Mouse (Mus musculus): ENCODE results near the gene S100a4.

Gene S100a4

DNA sequence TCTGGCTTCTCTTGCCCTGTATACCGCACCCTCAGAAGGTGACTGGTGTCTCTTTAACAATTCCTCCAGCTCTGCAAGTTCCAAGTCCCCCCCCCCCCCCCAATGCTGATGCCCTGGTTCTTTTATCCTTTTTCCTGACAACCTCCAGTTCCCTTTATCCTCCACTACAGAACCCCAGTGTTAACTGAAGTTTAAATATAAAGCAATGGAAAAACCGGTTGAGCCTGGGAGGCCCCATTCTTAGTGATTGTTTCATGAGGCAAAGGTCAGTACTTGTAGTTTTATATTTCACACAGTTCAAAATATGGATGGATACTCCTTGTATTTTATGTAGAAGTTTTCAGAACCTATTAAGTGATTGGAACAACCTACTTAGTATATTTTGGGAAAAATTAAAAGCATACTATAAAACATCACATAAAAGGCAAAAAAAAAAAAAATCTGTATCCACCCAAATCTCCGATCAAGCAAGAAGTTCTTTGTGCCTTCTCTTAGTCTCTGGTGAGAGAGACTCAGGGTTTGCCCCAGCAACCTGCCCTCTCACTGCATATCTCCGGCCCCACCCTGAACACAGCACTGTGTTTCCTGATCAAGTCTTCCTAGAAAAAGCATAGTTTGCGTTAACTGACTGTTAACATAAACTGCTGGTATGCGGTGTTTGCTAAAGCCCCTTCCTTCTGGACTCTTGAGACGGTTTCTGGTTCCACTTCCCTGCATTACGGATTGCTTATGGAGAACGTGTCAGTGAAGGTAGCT is 22.9 kb downstream of the S100a4 start:
- DNase-seq (ENCODE audit: low spot score) = no peak

DNA sequence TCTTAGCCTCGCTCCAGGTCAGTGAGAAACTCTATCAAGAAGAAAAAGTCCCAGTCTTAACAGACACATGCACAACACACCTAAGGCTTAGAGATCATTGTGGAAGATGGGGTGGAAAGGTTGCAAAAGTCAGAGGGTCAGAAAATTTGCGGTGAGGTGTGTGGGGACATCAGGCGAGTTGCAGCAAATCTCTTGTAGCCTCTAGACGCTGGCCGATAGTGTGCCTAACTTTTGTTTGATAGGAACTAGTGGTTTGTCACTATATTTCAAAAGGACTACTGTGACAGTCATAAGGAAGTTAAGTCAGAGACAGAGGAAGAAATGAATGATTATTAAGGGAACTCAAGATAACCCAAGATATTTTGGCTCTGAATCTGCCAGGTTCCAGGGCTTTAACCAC is 23.8 kb downstream of the S100a4 start:
- no peak for DNase-seq (ENCODE audit: low spot score)

DNA sequence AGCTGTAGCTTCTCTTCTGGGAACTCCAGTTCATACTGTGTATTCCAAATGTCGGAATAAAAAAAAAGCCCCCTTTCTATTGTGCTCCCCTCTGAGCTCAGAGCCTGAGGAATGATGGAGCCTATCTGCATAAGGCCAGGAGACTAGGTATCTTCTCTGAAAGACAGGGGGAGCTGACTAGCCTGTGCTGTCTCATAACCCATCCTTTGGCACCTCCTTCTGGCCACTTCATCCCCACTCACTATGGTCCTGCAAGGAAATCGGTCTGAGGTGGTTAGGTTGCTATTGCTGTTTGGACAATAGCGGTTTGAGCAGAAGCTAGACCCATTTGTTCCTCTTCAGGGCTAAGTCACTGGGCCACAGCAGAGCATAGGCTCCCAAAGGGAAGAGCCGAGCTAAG is 24.2 kb downstream of the S100a4 start:
- no peak for DNase-seq (ENCODE audit: low spot score)

DNA sequence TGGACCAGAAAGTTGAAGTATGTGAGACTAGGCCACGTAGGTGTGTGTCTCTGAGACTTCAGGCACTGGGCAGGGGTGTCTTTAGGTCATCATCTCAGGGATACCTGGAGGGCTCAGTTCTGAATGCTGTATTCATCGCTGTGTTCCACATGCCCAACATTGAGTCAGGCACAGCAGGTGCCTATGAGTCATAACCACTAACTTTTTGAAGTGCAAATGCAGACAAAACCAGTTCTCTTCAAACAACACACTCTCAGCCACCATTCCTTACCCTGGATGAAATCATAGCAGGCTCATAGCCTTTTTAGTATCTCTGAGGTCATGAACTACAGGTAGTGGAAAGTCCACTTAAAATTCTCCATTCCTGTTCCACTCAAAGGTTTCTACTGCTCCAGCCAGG is 25.7 kb downstream of the S100a4 start:
- DNase-seq (ENCODE audit: low spot score) = no peak

DNA sequence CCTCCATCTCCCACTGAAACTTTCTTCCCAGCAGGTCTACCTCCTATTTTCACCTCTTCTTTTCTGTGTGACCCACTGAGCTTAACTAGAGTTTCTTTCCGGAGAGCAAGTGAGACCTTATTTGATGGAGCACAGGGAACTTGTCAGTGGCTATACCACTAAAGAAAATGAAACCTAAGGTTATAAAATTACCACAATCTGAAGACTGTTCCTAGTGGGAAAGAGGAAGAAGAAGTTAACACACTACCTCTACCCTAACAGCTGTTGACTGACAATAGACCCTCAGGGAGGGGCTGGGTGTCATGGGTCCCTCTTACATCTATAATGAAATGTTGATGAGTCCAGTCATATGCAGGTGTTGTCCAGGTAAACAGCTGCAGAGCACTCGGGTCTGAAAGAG is 28.4 kb downstream of the S100a4 start:
- DNase-seq (ENCODE audit: low spot score) = no peak

DNA sequence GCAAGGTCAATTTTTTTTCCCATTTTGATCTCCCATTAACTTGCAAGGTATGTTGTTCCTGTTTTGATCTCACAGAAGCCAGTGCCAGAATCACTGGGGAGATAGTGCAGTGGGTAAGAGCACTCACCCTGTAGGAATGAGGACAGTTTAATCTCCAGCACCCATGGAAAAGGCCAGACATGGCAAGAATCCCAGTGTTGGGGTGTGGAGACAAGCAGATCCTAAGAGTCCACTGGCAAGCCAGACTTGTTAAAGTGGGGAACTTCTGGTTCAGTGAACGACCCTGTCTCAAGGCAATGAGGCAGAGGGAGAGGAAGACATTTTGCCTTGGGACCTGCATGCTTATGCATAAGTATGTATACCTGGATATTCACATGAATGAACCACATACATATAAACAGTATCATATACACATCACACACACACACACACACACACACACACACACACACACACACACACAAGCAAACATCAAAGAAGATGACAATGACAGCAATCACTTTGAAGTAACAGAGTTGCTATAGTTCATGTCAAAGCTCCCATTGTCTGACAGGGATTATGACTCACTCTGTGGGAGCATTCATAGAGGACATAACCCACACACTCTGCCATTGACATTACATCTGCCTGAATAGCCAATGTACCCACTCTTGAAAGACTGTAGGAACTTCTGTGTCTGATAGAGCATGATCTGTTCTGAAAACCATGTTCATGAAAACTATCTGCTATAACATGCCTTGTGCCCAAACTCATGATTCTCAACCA is 35.1 kb downstream of the S100a4 start:
- DNase-seq (ENCODE audit: low spot score) = no peak

DNA sequence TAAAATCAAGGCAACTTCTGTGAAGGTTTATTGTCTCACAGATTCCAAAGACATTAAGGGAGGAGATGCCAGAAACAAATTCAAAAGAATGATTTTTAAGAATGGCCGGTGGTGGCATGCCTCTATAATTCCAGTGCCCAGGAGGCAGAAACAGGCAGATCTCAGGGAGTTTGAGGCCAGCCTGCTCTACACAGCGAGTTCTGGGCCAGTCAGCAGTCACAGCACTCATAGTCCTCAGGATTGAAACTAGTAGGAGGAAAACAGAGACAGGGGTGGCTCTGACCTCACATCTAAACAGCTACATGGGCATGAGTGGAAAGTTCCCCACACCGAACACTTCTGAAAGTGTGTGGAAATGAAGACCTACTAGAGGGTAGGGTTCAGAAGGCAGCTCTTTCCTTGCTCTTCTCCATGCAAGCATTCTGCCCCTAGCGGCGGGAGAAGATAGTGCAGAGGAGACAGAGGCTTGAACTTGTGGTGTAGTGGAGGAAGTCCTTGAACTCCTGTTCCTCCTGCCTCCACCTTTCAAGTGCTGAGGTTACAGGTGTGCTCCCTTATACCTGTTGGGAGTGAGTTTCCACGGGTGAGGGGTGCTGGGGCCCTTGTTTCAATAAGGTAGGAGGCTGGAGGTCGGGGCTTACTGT is 36.1 kb downstream of the S100a4 start:
- DNase-seq (ENCODE audit: low spot score) = no peak

DNA sequence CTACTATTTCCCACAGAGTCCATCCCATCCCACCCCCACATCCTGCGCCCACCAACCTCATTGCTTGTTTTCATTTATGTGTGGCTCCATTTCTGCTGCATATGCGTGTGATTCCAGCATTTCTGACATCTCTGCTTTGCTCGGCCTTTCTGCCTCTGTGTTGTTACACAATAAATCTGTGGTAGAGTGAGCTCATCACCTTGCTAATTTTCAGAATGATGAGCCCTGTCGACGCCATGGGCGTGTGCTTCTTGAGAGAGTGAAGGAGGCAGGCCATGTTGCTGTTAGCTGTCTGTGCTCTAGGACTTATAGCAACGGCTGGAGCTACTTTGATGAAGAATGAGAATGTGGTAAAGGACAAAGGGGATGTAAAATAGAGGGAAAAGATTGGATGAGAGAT is 37.4 kb downstream of the S100a4 start:
- DNase-seq (ENCODE audit: low spot score) = no peak

DNA sequence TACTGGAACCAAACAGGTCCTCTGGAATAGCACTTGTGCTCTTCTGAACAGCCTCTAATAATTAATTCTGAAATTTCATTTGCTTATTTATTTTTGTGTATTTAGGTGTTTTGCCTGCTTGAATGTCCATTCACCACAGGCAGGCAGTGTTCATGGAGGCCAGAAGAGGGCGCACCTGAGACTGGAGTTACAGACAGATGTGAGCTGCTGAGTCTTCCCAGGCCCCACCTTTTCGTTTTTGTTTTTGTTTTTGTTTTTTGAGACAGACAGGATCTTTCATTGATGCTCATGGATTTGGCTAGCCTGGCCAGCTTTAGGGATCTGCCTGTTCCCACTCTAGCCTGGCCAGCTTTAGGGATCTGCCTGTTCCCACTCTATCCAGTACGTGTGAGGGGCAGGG is 40.6 kb downstream of the S100a4 start:
- no peak for DNase-seq (ENCODE audit: low spot score)

DNA sequence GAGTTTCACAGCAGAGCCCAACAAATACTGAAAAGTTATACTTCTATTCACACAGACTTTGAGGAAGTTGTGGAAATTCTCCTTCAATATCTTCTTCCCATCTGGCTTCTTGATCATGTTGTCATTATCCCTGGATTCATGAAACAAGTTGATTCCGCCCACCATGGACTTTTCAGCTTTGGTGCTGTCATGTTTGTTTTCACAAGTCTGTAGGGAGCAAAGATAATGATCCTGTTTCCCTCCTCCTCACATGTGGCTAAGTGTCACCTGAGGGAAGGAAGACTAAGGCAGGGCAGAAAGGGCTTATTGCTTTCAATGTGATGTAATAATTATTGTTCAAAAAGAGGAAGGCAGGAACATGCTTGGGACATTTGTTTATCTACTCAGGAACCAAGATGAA is 43.7 kb downstream of the S100a4 start:
- no peak for DNase-seq (ENCODE audit: low spot score)

DNA sequence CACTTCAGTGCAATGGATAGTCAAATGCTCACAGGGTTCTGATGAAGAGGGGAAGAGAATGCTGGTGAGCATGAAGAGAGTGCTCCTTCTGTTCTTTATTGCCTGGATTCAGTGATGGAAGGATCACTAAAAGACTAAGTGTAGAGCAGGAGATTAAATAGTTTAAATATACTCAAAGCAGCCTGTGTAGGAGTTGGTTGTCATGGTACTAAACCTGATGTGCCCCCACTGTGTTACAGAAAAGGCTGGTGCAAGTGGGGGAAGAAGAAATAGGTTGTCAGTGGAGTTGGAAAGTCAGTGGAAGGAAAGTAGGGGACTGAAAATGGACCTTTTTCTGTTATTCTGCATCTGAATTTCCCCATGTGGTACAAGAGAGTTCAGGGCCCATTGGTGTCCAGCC is 45.4 kb downstream of the S100a4 start:
- DNase-seq (ENCODE audit: low spot score) = no peak

DNA sequence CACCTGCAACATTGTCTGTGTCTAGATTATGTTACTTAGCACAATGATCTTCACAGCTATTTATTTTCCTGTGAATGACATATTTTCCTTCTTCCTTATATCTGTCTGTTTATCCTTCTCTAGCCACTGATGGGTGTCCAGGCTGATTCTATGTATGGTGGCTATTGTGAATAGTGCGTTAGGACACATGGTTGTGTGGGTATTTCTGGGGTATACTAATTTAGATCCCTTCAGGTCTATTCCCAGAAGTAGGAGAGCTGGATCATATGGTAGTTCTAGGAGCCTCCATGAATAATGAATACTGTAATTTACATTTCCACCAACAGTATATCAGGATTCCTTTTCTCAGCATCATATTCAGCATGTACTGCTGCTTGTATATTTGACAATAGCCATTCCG is 46.3 kb downstream of the S100a4 start:
- no peak for DNase-seq (ENCODE audit: low spot score)

DNA sequence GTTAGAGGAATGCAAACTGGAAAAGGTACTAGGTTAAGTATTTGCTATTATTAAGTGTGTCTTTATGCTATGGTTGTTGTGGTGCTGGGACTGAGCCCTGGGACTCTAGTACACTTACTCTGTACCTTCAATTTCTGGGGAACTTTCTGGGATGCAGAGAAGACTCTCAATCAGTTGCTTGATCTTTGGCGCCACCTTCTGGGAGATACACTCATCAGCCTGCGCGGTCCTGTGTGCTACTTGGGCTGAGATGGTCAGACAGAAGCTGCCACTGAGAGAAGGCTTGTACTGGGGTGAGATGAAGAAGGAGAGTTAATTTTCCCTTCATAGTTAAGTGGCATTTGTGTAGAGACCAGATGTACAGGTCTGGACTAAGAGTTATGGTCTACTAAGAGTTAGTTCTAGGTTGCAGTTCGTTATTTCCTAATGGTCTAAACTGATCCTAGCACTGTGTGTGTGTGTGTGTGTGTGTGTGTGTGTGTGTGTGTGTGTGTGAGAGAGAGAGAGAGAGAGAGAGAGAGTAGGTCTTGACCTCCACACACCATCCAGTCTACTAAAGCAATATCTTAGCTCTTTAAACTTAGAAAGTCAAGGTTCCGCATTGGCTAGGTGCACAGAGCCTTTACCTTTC is 49.4 kb downstream of the S100a4 start:
- DNase-seq (ENCODE audit: low spot score) = no peak

DNA sequence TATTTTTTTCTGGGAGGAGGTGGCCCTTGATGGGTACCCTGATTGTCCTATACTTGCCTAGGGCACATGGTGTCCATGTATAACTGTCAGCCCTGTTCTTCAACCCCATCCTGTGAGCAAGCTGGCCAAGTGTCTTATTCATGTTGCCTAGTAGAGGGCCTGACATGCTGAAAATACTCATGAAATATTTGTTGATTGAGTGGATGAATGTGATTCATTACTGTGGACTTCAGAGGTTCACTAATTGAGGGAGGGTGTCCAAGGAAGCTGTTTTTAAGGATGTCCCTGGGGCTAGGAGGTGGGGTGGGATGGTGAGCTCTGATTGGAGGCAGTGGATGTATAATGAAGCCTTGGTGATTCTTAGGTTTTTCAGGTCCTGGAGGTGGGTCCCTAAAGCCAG is 50.1 kb downstream of the S100a4 start, which contains the start of gene S100a7a:
S100a7a (plus strand) TSS at position 301 of the 400 bp plus-strand sequence.
- DNase-seq (ENCODE audit: low spot score) = no peak

Measured in spleen, adult 12 weeks (tissue).